Mouse (Mus musculus): ENCODE data around the gene Hpca.
A peak's percentile ranks its signal among the peaks of the same experiment; 100 is the strongest.

Gene Hpca

DNA sequence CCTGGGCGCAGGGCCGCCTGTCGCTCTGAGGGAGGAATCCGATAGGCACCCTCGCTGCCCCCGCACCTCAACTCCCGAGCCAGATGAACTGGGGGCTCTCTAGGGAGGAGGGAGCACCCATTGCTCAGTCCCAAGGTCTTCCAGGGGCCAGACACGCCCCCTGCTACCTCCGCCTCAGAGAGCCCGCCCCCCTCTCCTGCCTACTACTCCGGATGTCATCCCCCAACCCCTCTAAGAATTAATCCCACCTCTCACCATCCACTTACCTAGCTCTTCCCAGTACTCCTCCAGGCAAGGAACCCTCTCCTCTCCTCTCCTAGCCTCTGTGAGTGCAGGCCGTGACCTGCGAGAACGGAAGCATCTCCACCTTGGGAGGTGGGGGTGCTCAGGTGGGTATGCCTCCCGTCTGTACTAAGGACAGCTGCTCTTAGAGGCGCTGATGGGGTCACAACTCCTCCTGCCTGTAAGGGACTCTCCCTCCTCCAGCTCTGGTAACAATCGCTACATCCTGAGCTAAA is at the start of gene Hpca:
Gene Hpca (minus strand): TSS at position 468 of the 518 bp plus-strand sequence.
- DNase-seq (ENCODE audit: low read depth, low spot score) = no peak

DNA sequence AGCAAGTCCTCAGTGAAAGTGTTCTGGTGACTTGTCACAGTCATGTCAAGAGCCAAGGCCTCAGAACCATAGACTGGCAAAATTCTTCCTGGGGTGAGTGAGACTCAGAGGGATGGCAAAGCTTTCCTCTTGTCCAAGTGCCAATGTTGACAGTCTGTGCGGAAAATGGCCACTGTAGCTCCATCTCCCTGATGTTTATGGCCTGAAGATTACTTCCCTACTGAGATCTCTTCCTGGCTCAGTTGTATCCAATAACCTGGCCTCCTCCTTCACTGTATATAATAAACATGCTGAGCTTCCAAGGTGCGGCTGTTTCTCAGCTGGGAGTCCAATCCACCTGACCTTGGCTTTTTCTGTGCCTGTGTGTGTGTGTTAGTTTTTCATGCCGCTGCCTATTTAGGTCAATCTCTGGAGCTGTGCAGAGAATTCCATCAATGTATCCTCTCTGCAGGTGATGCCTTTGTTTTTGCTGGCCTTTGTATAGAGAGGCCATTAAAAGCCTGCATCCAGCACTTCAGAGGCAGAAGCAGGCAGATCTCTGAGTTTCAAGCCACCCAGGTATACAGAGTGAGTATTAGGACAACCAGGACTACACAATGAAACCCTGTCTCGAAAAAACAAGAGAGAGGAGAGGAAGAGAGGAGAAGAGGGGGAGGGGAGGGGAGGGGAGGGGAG is 39.9 kb upstream of the Hpca start:
- DNase-seq (ENCODE audit: low read depth, low spot score) = no peak

DNA sequence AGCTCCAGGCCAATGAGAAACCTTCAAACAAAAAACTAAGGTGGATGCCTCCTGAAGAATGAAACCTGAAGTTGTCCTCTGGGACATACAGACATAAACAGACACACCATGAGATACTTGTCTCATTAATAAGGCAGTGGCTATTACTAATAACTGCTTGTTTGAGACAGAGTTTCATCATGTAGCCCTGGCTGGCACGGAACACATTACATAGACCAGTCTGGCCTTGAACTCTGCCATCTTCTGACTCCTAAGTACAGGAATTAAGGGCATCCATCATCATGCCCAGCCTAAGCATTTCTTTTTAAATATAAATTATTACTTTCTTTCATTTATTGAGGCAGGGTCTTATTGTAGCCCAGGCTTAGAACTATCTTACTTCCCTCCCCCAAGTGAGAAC is 39.2 kb upstream of the Hpca start:
- no peak for DNase-seq (ENCODE audit: low read depth, low spot score)

DNA sequence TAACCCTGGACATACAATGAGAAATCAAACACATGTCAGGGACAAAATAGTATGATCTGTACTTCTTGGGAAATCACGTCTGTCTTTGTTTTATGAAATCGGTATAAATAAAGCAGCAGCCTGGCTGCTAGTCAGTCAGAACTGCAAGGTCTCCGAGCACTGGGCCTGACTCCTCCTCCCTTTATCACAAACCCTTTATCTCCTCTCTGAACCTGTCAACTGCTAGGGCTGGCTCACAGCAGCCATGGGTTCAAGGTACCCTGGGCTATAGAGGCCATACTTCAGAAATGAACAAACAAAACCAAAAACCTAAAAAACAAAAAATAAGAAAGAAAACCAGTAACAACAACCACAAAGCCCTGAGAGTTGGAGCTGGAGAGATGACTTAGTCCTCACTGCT is 36.7 kb upstream of the Hpca start:
- no peak for DNase-seq (ENCODE audit: low read depth, low spot score)

DNA sequence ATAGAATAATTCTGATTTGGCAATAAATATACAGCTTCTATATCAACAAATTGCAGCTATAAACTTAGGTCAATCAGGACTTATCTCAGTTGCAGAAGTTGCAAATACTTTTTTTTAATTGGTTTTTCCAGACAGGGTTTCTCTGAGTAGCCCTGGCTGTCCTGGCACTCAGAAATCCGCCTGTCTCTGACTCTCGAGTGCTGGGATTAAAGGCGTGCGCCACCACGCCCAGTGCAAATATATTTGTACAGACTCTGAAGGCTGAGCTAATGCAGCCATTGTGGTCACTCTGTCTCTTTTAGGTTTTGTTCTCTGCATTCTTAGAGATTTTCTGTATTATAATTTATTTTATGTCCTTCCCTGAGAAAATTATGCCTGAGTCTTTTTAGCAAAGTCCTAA is 35.7 kb upstream of the Hpca start:
- no peak for DNase-seq (ENCODE audit: low read depth, low spot score)

DNA sequence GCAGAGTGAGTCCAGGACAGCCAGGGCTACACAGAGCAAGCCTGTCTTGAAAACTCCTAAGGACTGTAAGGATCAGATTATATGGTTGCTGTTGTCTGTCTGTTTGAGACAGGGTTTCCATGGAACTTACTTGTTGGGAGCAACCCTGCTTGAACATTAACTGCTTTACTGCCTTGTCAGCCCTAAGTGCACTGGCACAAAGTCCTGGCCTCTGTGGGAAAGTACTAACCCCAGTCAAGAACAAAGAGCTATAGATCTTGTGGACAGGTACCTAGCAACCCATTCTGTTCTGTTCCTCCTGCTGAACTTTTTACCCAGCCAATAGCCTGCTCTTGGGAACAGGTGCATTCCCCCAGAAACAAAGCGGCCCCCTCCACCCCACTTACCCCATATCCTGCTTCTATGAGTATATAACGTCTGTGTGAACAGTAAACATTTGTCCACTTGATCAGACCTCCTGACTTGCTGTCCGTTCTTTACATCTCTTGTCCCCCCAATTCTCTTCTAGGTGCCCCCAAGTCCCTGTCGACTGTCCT is 29.5 kb upstream of the Hpca start:
- no peak for DNase-seq (ENCODE audit: low read depth, low spot score)

DNA sequence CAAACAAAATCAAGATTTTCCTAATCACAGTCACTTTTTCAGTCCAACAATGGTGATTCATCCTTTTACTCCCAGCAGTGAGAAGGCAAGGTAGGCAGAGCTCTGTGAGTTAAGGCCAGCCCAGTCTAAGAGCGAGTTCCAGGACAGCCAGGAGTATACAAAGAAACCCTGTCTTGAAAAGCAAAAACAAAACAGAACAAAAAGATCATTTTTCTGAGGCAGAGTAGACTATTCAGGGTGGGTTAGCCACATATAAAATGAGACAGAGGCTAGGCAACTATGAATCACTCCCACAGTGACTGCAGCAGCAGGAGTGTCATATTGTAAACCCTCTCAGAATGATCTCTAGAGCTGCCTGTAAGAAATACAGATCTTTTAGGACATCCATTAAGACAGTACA is 27.5 kb upstream of the Hpca start:
- DNase-seq (ENCODE audit: low read depth, low spot score) = no peak

DNA sequence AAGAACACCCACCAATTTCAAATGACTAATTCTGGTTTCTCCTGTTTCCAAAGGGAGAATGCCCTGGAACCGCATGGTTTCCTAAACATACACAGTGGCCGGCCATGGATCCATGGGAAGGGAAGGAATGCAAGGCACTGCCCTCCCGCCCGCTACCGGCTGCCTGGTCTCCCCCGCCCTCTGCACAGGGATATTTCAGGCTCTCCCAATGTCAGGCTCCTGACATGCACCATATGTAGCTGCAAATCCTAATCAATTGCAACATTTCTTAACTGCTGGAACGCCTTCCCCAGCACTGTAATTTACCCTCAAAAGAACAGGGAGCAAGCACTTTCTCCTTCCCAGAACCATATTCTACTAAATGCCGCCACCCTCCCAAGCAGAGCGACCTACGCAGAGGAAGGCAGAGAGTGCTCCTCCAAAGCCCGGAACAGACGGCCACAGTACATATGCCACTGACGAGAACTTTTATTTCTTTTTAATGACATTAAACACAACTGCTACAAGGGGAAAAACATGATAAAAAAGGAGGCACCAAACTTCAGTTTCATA is 25.8 kb upstream of the Hpca start:
- no peak for DNase-seq (ENCODE audit: low read depth, low spot score)

DNA sequence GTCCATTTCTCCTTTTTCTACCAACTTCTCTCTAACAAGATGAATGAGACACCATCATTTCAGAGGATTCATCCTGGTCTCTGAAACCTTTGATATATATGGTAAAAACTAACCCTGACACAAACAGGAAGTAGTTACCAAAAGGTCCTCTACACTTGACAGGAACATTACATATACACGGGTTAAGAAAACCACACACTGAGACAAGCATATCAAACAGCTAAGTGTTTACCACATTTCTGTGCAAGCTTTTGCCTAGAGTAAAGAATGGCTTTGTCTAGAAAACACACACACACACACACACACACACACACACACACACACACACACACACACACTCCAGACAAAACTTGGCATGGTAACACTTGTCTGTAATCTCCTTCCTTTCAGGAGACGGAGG is 24.6 kb upstream of the Hpca start:
- DNase-seq (ENCODE audit: low read depth, low spot score) = no peak

DNA sequence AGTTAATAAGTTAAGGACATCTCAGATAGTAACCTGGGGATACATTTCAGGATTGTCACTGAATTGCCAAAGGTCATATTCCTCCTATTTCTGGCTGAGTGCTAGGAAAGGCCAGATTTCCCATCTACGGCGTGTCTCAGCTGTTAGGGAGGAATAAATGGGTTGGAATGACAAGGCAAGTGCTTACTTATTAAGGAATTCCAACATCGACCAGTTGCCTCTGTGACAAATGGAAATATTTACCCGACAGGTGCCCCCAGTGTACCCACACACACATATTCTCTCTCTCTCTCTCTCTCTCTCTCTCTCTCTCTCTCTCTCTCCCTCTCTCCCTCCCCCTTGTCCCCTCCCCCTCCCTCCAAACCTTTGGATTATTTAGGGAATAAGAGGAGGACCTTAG is 24.1 kb upstream of the Hpca start:
- no peak for DNase-seq (ENCODE audit: low read depth, low spot score)

DNA sequence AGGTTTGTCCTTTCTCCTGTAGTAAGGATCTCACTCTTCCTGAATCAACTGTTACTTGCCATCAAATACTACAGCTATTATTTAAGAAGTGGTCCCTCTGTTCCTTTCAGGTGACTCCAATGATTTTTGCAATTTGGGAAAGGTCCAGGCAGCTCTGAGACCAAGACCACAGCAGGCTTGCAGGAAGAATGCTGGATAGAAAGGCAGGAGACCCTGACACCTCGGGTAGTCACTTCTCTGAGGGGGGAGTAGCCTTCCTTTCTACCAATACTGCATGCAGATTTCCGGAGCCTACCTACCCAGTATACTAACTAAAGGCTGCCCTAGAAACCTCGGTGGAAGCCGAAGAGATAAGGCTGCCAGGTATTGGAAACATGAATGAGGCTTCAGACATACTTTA is 23.6 kb upstream of the Hpca start:
- no peak for DNase-seq (ENCODE audit: low read depth, low spot score)

DNA sequence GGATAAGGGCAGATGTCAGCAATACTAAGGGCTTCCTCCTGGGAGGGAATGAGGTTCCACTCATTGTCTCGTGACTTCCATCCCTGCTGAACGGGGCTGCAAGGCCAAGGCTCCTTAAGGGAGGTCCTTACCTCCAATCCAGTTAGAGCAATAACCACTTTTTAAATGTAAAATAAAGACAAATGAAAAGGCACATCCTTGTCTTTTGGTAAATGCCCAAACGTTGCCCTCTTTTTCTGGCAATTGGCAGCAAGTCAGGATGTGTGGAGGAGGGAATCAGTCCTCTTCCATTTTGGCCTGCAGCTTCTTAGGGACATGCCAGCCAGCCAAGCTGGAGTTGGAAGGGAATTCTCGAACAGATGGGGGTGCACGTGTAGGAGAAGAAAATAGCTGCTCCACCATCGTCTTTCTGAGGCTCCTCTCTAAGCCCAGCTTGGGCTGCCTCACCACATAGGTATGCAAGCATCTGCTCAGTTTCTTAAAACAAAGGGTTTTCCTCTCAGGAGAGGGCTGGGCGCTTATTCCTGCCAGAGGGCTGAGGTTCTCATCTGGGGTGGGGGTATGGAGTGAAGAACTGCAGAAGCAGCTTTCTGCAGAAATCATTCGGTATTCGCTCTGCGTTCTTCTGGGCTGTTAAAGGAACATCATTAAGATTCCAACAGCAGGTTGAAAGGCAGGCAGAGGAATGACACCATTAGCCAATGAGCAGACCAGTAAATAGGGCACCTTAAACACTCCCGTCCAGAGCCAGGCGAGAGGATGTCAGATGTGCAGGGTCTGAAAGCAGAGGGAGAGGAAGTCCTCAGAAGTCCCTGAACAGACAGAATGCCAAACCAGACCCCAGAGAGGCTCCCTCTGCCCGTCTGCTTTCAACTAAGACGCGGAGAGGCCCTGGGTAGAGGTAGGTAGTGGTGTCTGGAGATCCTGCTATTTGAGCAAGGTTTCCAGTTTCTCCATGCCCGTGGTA is 22.8 kb upstream of the Hpca start:
- no peak for DNase-seq (ENCODE audit: low read depth, low spot score)

DNA sequence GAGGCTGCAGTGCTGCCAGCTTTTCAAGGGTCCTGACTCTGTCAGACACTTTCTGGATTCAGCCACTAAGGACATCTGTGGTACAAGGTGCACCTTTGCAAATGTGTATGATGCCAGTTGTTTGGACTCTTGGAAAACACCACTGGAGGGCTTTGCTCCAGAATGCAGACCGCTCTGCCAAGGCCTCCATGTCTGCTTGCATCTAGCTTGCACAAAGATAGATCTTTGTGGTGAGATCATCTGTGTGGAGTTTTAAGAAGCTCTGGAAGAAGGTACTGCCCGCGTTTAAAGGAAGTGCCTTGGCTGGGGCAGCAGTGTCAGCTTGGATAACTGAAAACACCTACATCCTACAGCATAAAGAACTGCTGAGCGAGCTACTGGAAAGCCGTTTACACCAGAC is 21.7 kb upstream of the Hpca start:
- DNase-seq (ENCODE audit: low read depth, low spot score) = no peak

DNA sequence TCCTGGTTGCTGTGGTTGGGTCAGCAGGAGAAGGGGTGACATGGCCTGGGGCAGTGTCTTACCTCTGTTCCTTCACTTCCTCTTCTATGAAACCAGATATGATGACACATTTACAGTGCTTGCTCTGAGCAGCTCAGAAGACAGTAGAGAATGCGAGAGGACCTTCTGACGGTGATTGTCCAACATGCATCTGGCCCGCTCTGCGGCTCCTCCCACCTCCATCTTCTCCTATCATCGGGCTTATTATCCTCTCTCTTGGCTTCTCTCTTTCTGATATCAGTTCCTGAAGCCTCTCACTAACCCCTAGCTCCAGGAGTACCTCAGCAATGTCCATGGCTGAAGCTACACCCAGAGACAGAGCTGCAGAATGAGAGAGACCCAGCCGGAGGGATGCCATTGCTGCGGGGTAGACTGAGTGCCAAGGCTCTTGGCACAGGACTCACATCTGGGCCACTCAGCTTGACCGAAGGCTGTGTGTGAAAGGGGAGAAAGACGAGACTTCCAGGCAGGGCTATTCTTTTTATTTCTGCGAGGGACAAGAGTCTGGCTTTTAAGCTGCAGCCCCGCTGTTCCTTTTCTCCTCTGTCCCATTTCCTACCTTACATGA is 20.7 kb upstream of the Hpca start:
- no peak for DNase-seq (ENCODE audit: low read depth, low spot score)

DNA sequence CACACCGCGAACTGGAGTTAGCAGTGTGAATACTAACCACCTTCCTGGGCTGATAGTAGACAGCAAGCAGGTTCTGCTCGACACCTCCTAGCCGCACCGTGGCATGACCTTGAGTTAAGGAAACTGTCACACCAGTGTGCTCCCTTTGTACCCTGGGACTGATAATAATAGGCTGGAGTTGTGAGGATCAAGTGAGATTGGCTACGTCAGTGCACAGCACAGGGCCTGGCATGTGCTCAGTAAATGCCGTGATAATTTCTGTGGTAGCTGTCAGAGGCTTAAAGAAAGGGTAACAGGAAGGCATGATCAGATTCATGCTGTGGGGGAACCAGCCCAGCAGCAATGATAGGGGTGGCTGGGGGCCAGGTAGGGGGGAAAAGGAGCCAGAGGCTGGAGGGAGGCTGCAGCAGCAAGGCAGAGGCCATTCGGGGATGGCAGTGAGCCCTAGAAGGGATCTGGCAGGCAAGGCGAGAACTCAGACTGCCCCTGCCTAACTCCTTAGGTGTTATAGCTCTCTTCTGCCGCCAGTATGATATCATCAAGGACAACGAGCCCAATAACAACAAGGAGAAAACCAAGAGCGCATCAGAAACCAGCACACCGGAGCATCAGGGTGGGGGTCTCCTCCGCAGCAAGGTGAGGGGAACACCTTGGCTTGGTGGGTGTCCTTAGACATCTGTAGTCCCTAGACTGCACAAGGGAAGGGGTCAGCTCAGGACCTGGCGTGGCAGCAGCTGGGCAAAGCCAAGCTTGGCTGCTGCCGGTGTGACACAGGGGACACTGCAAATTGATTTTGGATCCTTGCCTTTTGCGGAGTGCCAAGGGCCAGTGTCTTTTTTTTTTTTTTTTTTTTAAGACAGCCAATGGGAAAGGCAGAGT is 20.0 kb upstream of the Hpca start:
- no peak for DNase-seq (ENCODE audit: low read depth, low spot score)

DNA sequence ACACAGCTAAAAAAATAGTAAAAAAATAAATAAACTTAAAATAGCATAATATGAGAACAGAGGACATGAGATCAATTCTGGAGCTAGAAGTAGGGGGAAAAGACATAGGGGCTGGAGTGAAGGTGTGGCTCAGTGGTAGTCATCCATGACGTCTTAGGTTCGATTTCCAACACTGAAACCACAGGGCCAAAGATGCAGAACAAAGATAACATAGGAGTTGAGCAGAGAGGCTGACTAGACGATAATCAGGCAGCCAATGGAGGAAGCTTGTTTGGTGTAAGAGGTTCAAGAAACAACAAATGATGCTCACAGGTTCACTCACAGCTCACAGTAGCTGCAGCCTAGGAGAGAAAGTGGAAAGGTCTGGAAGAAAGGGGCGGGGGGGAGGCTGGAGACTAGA is 19.0 kb upstream of the Hpca start:
- peak; percentile 32 for DNase-seq (ENCODE audit: low read depth, low spot score)

DNA sequence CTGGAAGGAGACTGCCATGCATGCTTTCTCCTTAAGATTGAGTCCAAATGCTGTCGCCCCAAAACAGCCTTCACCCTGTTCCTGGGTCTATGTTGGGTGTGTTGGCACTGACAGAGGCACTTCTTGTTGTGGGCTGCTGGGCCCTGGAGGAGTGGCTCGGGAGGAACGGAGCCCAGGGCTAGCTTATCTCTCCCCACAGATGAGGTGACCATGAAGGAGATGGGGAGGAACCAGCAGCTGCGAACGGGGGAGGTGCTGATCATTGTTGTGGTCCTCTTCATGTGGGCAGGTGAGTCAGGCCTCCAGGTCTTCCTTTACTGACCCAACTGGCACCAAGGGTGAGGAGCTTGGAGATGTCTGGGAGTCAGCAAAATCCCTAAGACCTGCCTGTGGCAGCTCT is 17.8 kb upstream of the Hpca start:
- peak; percentile 56 for DNase-seq (ENCODE audit: low read depth, low spot score)

DNA sequence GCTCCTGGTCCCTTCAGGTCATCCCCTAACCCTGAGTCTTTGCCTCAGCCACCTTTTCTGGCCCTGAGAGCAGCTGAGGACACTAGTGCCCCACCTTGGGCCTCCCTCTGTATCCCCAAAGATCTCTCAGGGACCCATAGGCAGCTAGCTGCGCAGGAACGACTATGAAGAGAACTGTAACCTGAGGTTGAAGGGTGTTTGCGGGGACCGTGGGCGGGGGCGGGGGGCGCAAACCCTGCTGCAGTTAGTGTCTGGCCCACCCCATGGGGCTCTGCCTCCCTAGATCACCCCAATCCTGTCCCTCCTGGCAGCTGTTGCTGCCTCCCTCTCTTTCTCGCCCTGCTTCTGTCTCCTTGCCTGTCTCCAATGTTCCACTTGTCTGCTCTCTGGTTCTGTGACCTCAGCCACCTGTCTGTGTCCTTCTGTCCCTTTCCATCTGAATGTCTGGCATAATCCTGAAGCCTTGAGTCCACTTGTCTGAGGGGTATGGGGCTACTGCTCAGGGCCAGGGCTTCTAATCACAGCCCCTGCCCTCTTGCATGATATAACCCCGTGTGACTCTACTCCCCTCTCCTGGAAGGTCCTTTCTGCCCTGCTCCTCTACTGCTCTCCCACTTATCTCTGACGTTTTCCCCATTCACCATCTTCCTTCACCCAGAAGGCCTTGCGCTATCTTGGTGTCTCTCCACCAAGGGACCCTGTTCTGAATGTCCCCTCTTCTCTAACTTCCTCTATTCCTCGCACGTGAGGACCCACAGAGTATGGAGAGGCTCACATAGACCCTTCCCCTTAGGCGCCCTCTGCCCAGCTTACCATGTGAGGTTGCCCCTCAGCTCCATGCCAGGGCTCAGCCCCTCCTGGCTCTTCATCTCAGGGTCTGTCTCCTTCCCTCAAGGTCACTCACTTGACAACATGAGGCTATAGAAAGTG is 15.8 kb upstream of the Hpca start:
- no peak for DNase-seq (ENCODE audit: low read depth, low spot score)

DNA sequence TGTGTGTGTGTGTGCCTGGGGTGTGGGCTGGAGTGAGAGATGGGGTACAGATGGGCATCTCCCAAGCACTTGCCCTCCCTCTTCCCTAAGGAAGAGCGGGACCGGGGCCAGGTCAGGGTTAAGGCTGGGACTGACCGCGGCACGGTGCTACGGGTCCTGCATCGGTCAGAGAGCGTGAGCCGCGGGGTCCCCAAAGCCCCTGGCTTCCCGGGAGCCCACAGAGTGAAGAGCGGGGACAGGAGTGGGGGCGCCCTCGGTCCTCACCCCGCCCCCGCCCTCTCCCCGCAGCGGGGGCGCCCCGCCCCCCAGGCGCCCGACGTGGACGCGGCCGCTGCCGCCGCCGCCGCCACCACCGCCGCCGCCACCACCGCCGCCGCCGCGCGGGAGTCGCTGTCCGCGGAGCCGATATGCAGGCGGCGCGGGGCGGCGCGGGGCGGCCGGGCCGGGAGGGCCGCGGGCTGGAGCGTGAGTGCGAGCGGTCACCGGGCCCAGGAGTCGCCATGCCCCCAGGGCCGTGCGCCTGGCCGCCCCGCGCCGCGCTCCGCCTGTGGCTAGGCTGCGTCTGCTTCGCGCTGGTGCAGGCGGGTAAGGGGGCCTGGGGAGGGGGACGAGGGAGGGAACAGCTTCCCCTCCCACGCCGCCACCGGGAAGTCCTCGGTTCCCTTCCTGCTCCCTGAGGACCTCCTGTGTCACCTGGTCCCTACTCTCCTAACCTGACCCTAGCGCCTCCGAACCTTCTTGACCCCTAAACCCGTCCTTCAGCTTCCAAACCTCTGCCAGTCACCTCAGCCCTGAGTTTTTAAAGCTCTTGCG is 14.9 kb upstream of the Hpca start, which contains the start of gene Fndc5:
Gene Fndc5 (plus strand): TSS at position 421 of the 813 bp plus-strand sequence.
- DNase-seq (ENCODE audit: low read depth, low spot score) = no peak

Data from c-Kit-negative CD71-positive TER-119-positive erythroid progenitor cells, embryonic 14.5 days (primary cell).